Mouse (Mus musculus): Measurements from ENCODE around the gene 1700001J03Rik. TPM values are rescaled to one million over a fixed set of nuclear protein-coding genes. Genes with fewer than 3 reads are reported as not detected.
"Not testable (repeated sequence)": the region's sequence is repeated elsewhere in the genome, so short reads cannot be mapped to it uniquely, and the experiment has no call there.

Gene 1700001J03Rik
- polyA plus RNA-seq, 1 experiment: 1.7 TPM

DNA sequence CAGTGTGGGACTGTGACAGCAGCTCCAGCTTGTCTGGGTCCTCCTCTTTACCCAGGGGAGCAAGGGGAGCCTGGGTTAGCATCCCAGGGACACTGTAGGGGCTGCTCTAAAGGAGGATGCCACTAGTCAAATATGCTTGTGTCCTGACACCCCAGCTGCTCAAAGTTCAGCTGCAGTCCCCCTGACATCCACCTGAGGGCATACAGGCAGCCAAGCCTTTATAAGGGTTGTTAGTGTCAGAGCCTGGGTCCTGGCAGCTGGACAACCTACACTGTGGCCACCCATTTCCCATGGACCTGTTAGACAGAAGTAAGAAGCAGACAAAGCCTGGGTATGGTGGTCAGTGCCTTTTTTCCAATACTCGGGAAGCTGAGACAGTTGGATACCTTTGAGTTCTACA, 3.0 kb upstream of the 1700001J03Rik start:
- Histone ChIP-seq H3K4me1 (ENCODE audit: control insufficient read depth, insufficient read depth, low read length) (peaks cover 13% of the 10 kb centered on the region), H3K36me3 (ENCODE audit: control insufficient read depth, insufficient read depth, low read length) (no peaks in the 10 kb centered on the region), H3K4me3 (ENCODE audit: insufficient read depth, low read depth, low read length) (no peak overlapping the region), H3K27me3 (replicated peaks; ENCODE audit: control insufficient read depth, insufficient read depth, low read length) (no peaks in the 10 kb centered on the region), H3K27ac (ENCODE audit: insufficient read depth, low read depth, low read length) (no peak overlapping the region)
- no peak for TF ChIP-seq POLR2A (IDR thresholded peaks at IDR 0.05; ENCODE audit: low read depth, low read length)
- peak; percentile 55; the same call in 1 of the 2 replicates for TF ChIP-seq CTCF (conservative IDR thresholded peaks at IDR 0.05; ENCODE audit: insufficient read depth, insufficient read length, low read depth, low read length)
- WGBS: 83% methylated on average over 1 of the region's 1 CpGs
- DNase-seq: peak; percentile 52

DNA sequence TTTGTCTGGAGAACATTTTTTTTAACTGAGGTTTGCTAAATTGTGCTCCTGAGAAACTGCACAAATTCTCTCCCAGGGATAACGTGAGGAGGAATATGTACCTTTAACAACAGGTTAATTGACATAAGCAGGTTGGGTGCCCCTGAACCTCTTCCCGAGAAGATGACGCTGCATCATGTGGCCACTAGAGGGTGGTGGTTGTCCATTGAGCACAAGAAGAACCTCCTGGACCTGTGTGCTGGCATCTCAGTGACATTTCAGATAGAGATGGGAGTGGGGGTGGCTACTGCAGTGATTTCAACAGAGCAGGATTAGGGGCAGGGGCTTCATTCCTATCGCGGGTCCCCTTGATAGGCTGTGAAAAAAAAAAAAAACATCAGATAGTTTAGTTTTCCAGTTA, 2.3 kb upstream of the 1700001J03Rik start:
- H3K36me3 ChIP-seq (ENCODE audit: control insufficient read depth, insufficient read depth, low read length); H3K27ac ChIP-seq (ENCODE audit: insufficient read depth, low read depth, low read length); H3K4me3 ChIP-seq (ENCODE audit: insufficient read depth, low read depth, low read length); H3K27me3 ChIP-seq (replicated peaks; ENCODE audit: control insufficient read depth, insufficient read depth, low read length): not testable (repeated sequence)
- DNase-seq: peak; percentile 79
- peak; percentile 74 for TF ChIP-seq CTCF (conservative IDR thresholded peaks at IDR 0.05; ENCODE audit: insufficient read depth, insufficient read length, low read depth, low read length)
- 16% methylated on average over 5 of the region's 5 CpGs for WGBS
- H3K4me1 ChIP-seq (ENCODE audit: control insufficient read depth, insufficient read depth, low read length): peaks cover 13% of the 10 kb centered on the region

DNA sequence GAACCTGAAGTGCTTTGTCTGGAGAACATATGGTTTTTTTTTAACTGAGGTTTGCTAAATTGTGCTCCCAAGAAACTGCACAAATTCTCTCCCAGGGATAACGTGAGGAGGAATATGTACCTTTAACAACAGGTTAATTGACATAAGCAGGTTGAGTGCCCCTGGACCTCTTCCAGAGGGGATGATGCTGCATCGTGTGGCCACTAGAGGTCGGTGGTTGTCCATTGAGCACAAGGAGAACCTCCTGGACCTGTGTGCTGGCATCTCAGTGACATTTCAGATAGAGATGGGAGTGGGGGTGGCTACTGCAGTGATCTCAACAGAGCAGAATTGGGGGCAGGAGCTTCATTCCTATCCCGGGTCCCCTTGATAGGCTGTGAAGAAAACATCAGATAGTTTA, 12.4 kb downstream of the 1700001J03Rik start:
- not testable (repeated sequence) for H3K27ac ChIP-seq (ENCODE audit: insufficient read depth, low read depth, low read length); H3K27me3 ChIP-seq (replicated peaks; ENCODE audit: control insufficient read depth, insufficient read depth, low read length); H3K4me1 ChIP-seq (ENCODE audit: control insufficient read depth, insufficient read depth, low read length); H3K4me3 ChIP-seq (ENCODE audit: insufficient read depth, low read depth, low read length); H3K36me3 ChIP-seq (ENCODE audit: control insufficient read depth, insufficient read depth, low read length)
- WGBS: 36% methylated on average over 4 of the region's 4 CpGs
- DNase-seq: peak; percentile 70
- TF ChIP-seq CTCF (conservative IDR thresholded peaks at IDR 0.05; ENCODE audit: insufficient read depth, insufficient read length, low read depth, low read length): peak; percentile 57

DNA sequence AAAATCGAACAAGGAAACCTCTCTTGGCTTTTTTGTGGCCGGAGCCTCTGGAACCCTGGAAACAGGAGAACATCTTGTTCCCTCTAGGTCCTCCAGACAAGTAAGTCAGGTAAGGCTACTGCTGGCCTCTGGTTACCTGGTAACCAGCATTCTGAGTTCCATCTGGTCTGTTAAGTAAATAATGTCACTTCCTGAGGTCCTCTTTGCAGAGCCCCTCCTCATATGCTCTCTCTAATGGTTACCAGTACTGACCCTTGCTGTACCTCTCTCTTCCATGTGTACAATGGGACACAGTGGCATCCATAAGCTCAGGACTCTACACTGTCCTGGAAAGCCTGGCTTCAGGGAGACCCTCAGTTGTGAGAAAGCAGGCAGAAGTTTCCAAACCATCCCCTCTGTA, 14.5 kb downstream of the 1700001J03Rik start, which contains the start of gene Gm6309:
TSS of gene Gm6309 (minus strand) at position 101 of the 400 bp plus-strand sequence.
- H3K36me3 ChIP-seq (ENCODE audit: control insufficient read depth, insufficient read depth, low read length); H3K4me1 ChIP-seq (ENCODE audit: control insufficient read depth, insufficient read depth, low read length); DNase-seq; H3K4me3 ChIP-seq (ENCODE audit: insufficient read depth, low read depth, low read length); H3K27me3 ChIP-seq (replicated peaks; ENCODE audit: control insufficient read depth, insufficient read depth, low read length); H3K27ac ChIP-seq (ENCODE audit: insufficient read depth, low read depth, low read length): not testable (repeated sequence)
- 78% methylated on average over 2 of the region's 2 CpGs for WGBS

DNA sequence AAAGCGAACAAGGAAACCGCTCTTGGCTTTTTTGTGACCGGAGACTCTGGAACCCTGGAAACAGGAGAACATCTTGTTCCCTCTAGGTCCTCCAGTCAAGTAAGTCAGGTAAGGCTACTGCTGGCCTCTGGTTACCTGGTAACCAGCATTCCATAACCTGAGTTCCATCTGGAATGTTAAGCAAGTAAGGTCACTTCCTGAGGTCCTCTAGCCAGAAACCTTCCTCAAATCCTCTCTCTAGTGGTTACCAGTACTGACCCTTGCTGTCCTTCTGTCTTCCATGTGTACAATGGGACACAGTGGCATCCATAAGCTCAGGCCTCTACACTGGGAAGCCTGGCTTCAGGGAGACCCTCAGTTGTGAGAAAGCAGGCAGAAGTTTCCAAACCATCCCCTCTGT, 24.7 kb downstream of the 1700001J03Rik start, which contains the start of gene Gm5565:
TSS of gene Gm5565 (minus strand) at position 101 of the 400 bp plus-strand sequence.
- not testable (repeated sequence) for H3K36me3 ChIP-seq (ENCODE audit: control insufficient read depth, insufficient read depth, low read length); H3K27me3 ChIP-seq (replicated peaks; ENCODE audit: control insufficient read depth, insufficient read depth, low read length); DNase-seq; H3K4me3 ChIP-seq (ENCODE audit: insufficient read depth, low read depth, low read length); H3K4me1 ChIP-seq (ENCODE audit: control insufficient read depth, insufficient read depth, low read length); H3K27ac ChIP-seq (ENCODE audit: insufficient read depth, low read depth, low read length)
- WGBS: 86% methylated on average over 3 of the region's 3 CpGs

DNA sequence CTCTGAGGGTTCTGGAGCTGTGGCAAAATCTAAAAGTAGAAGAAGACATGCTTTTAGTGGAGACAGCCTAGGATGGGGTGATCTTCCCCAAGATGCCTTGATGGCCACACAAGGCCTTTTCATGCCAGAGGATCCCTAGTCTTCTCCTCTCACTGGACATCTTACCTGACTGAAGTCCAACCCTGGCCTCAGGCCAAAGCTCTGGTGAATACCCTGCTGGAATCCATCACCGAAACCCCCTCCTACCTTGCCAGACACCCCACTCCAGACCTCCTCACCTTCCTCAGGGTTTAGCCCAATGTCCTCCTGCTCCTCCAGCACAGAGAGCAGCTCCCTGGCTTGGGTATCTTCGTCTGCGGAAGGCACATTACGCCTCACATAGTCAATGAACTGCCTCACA, 26.8 kb downstream of the 1700001J03Rik start:
- H3K4me3 ChIP-seq (ENCODE audit: insufficient read depth, low read depth, low read length); H3K36me3 ChIP-seq (ENCODE audit: control insufficient read depth, insufficient read depth, low read length); H3K27ac ChIP-seq (ENCODE audit: insufficient read depth, low read depth, low read length); DNase-seq; H3K4me1 ChIP-seq (ENCODE audit: control insufficient read depth, insufficient read depth, low read length); H3K27me3 ChIP-seq (replicated peaks; ENCODE audit: control insufficient read depth, insufficient read depth, low read length): not testable (repeated sequence)
- 90% methylated on average over 4 of the region's 4 CpGs for WGBS

DNA sequence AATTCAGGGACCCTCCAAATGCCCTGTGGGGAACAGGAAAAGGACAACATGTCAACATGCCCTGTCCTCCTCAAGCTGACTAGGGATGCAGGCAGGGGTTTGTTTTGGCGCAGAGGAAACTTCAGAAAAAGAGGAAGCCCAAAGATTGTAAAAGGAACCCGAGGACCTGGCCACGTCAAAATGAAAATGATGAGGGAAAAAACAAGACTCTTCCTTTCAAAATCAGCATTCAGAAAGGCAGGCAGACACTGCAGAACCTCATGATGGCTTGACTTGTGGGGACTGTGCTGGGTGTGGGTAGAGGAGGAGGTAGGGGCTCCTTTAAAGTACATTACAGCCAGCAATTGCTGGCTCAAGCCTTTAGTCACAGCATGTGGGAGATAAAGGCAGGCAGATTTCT, 34.6 kb downstream of the 1700001J03Rik start:
- no peak overlapping the region for H3K27ac ChIP-seq (ENCODE audit: insufficient read depth, low read depth, low read length)
- H3K4me1 ChIP-seq (ENCODE audit: control insufficient read depth, insufficient read depth, low read length): no peaks in the 10 kb centered on the region
- H3K36me3 ChIP-seq (ENCODE audit: control insufficient read depth, insufficient read depth, low read length): no peaks in the 10 kb centered on the region
- no peak for TF ChIP-seq CTCF (conservative IDR thresholded peaks at IDR 0.05; ENCODE audit: insufficient read depth, insufficient read length, low read depth, low read length)
- TF ChIP-seq POLR2A (IDR thresholded peaks at IDR 0.05; ENCODE audit: low read depth, low read length): no peak
- no peak overlapping the region for H3K4me3 ChIP-seq (ENCODE audit: insufficient read depth, low read depth, low read length)
- 62% methylated on average over 3 of the region's 3 CpGs for WGBS
- no peaks in the 10 kb centered on the region for H3K27me3 ChIP-seq (replicated peaks; ENCODE audit: control insufficient read depth, insufficient read depth, low read length)
- DNase-seq: no peak

DNA sequence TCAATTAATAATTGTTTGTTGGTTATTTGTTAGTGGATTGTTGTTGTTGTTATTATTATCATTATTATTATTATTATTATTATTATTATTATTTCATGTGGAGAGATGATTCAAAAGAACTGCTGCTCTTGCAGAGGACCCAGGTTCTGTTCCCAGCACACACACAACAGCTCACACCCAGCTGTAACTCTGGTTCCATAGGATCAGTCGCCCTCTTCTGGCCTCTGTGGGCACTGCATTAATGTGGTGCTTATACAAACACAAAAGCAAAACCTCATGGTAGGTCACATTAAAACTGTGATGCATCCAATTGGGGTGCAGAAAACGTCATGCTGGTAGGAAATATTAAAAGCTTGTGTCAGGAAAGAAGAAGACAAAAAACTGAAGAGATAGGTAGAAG, 37.2 kb downstream of the 1700001J03Rik start:
- DNase-seq: no peak
- TF ChIP-seq POLR2A (IDR thresholded peaks at IDR 0.05; ENCODE audit: low read depth, low read length) (no peak), CTCF (conservative IDR thresholded peaks at IDR 0.05; ENCODE audit: insufficient read depth, insufficient read length, low read depth, low read length) (0 out of 2 replicates have a peak, but pooled peaks have one; percentile 9)
- Histone ChIP-seq H3K4me1 (ENCODE audit: control insufficient read depth, insufficient read depth, low read length) (no peaks in the 10 kb centered on the region), H3K27ac (ENCODE audit: insufficient read depth, low read depth, low read length) (no peak overlapping the region), H3K27me3 (replicated peaks; ENCODE audit: control insufficient read depth, insufficient read depth, low read length) (no peaks in the 10 kb centered on the region), H3K4me3 (ENCODE audit: insufficient read depth, low read depth, low read length) (no peak overlapping the region), H3K36me3 (ENCODE audit: control insufficient read depth, insufficient read depth, low read length) (no peaks in the 10 kb centered on the region)
- 47% methylated on average over 2 of the region's 2 CpGs for WGBS

Other genes starting within 250 kb of the 1700001J03Rik start
- not detected in 2 replicates for gene Cyp3a25, start 175.7 kb downstream of the 1700001J03Rik start, polyA plus RNA-seq (2012; rRNA removed)
- gene Cyp3a59, start 106.0 kb downstream of the 1700001J03Rik start, polyA plus RNA-seq (2012; rRNA removed): not detected in 2 replicates
- gene Gm5565, start 24.8 kb downstream of the 1700001J03Rik start, polyA plus RNA-seq (2012; rRNA removed): not detected in 2 replicates
- not detected in 2 replicates for gene Gm6309, start 14.6 kb downstream of the 1700001J03Rik start, polyA plus RNA-seq (2012; rRNA removed)
- gene Rnf6, start 36.3 kb upstream of the 1700001J03Rik start, polyA plus RNA-seq (2012; rRNA removed): 34.8 and 36.2 TPM in 2 replicates
- gene Cdk8, start 45.9 kb upstream of the 1700001J03Rik start, polyA plus RNA-seq (2012; rRNA removed): 34.5 and 38.4 TPM in 2 replicates
- 5.9 and 6.4 TPM in 2 replicates for gene Wasf3, start 199.7 kb upstream of the 1700001J03Rik start, polyA plus RNA-seq (2012; rRNA removed)